ENCODE assay signal across 14 mouse cellular contexts in the genomic region with DNA sequence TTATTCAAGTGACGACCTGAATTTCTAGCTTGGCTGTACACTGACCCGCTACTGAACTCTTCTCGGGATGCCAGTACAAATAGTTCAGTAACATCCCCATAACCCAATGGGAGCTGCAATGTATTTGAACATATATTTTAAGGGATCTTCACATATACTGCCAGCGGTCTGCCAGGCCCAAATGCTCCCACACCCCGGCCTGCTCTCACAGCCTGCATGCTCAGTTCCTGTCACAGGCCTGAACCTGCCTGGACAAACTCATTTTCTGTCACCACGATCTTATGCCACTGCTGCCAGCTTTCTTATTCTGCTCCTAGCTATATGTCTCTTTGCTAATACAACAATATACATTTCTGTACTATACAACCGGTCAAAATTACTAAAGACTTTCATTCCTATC.
DNase-seq lines count a peak whose midpoint lies in the region; ATAC-seq lines count a peak whose summit lies in the region.
"Had no signal": no experiment of that assay in that cellular context is flagged by ENCODE, and none has a peak within 500 bp of the region (broad histone marks: within the 10 kb centered on the region; RNA-seq: fewer than 3 reads in every experiment).

No protein-coding gene starts in this region.

- H3K4me2 ChIP-seq in hindbrain, embryonic 15.5 days: no peak overlapping the region
- no peak overlapping the region for H3K4me2 ChIP-seq in hindbrain, embryonic 13.5 days
- H3K4me2 ChIP-seq in midbrain, embryonic 15.5 days: peak overlapping the region; percentile 43; the same call in 1 of the 2 replicates
- H3K4me2 ChIP-seq in midbrain, embryonic 11.5 days: no peak overlapping the region
- no peak overlapping the region for H3K4me2 ChIP-seq in stomach, embryonic 16.5 days (ENCODE audit: low read depth, low read length)

- H3K9ac ChIP-seq in hindbrain, embryonic 15.5 days: no peak overlapping the region
- no peak overlapping the region for H3K9ac ChIP-seq in hindbrain, embryonic 13.5 days
- no peak overlapping the region for H3K9ac ChIP-seq in midbrain, embryonic 15.5 days
- H3K9ac ChIP-seq in midbrain, embryonic 11.5 days (ENCODE audit: low read length): no peak overlapping the region
- peak overlapping the region; percentile 46; the same call in 1 of the 2 replicates for H3K9ac ChIP-seq in stomach, embryonic 16.5 days (ENCODE audit: low read length)
- H3K9ac ChIP-seq: limb, embryonic 15.5 days; liver, embryonic 15.5 days had no signal

- no peak for DNase-seq in midbrain, embryonic 11.5 days (ENCODE audit: low spot score, missing footprints)
- peak; percentile 90 for DNase-seq in fat pad, adult 2 months (ENCODE audit: extremely low read depth, low read depth, low spot score)
- no peak for DNase-seq in left cerebral cortex, postnatal 4 days
- DNase-seq: cerebellum, adult 18-20 months; gastrocnemius, postnatal 36 days; kidney, adult 8-10 months; lung, postnatal 10 days; thymus, postnatal 36 days had no signal

- intact Hi-C loops in left cerebral cortex, postnatal 4 days (cut with DNase I): no loop called here

- 80% methylated on average over 7 of the region's 7 CpGs for WGBS in hindbrain, embryonic 15.5 days
- 80% methylated on average over 7 of the region's 7 CpGs for WGBS in hindbrain, embryonic 13.5 days
- WGBS in midbrain, embryonic 15.5 days: 80% methylated on average over 7 of the region's 7 CpGs
- 83% methylated on average over 7 of the region's 7 CpGs for WGBS in midbrain, embryonic 11.5 days
- WGBS in stomach, embryonic 16.5 days: 70% methylated on average over 7 of the region's 7 CpGs

- 0 out of 2 replicates have a peak, but pooled peaks cover 6% of the 10 kb centered on the region for H3K4me1 ChIP-seq in hindbrain, embryonic 15.5 days (replicated peaks)
- H3K4me1 ChIP-seq in hindbrain, embryonic 13.5 days (replicated peaks): peaks cover 8% of the 10 kb centered on the region
- H3K4me1 ChIP-seq in midbrain, embryonic 15.5 days: peaks cover 15% of the 10 kb centered on the region
- 0 out of 2 replicates have a peak, but pooled peaks cover 3% of the 10 kb centered on the region for H3K4me1 ChIP-seq in midbrain, embryonic 11.5 days (ENCODE audit: control insufficient read depth, insufficient read depth, low read length)
- peaks cover 5% of the 10 kb centered on the region for H3K4me1 ChIP-seq in stomach, embryonic 16.5 days (ENCODE audit: control insufficient read depth, insufficient read depth, low read length)
- H3K4me1 ChIP-seq: liver, embryonic 15.5 days had no signal

- H3K27me3 ChIP-seq in hindbrain, embryonic 15.5 days: no peaks in the 10 kb centered on the region
- peaks cover 2% of the 10 kb centered on the region for H3K27me3 ChIP-seq in hindbrain, embryonic 13.5 days
- H3K27me3 ChIP-seq in midbrain, embryonic 15.5 days (replicated peaks): no peaks in the 10 kb centered on the region
- H3K27me3 ChIP-seq in midbrain, embryonic 11.5 days (ENCODE audit: control insufficient read depth, insufficient read depth, low read length): no peaks in the 10 kb centered on the region; the same call in 1 of the 2 replicates
- H3K27me3 ChIP-seq in stomach, embryonic 16.5 days (ENCODE audit: control insufficient read depth, insufficient read depth, low read length): no peaks in the 10 kb centered on the region
- H3K27me3 ChIP-seq: limb, embryonic 15.5 days had no signal

- H3K27ac ChIP-seq in hindbrain, embryonic 15.5 days (replicated peaks): no peak overlapping the region
- H3K27ac ChIP-seq in hindbrain, embryonic 13.5 days: no peak overlapping the region
- no peak overlapping the region for H3K27ac ChIP-seq in midbrain, embryonic 15.5 days
- H3K27ac ChIP-seq in midbrain, embryonic 11.5 days (ENCODE audit: low read depth, low read length): no peak overlapping the region
- H3K27ac ChIP-seq in stomach, embryonic 16.5 days (ENCODE audit: low read length): peak overlapping the region; percentile 67
- H3K27ac ChIP-seq: limb, embryonic 15.5 days; liver, embryonic 15.5 days had no signal

- no peak overlapping the region for H3K4me3 ChIP-seq in hindbrain, embryonic 15.5 days
- no peak overlapping the region for H3K4me3 ChIP-seq in hindbrain, embryonic 13.5 days
- H3K4me3 ChIP-seq in midbrain, embryonic 15.5 days: no peak overlapping the region
- H3K4me3 ChIP-seq in midbrain, embryonic 11.5 days (ENCODE audit: low read depth, low read length): no peak overlapping the region
- no peak overlapping the region for H3K4me3 ChIP-seq in stomach, embryonic 16.5 days (replicated peaks; ENCODE audit: low read length)
- H3K4me3 ChIP-seq: liver, embryonic 15.5 days had no signal

- no peaks in the 10 kb centered on the region for H3K9me3 ChIP-seq in hindbrain, embryonic 15.5 days
- H3K9me3 ChIP-seq in hindbrain, embryonic 13.5 days: no peaks in the 10 kb centered on the region
- no peaks in the 10 kb centered on the region for H3K9me3 ChIP-seq in midbrain, embryonic 15.5 days
- no peaks in the 10 kb centered on the region for H3K9me3 ChIP-seq in midbrain, embryonic 11.5 days (ENCODE audit: control insufficient read depth, low read length)
- no peaks in the 10 kb centered on the region for H3K9me3 ChIP-seq in stomach, embryonic 16.5 days (replicated peaks; ENCODE audit: control insufficient read depth, low read length)
- H3K9me3 ChIP-seq: limb, embryonic 15.5 days; liver, embryonic 15.5 days had no signal

- H3K36me3 ChIP-seq in hindbrain, embryonic 15.5 days: no peaks in the 10 kb centered on the region
- no peaks in the 10 kb centered on the region for H3K36me3 ChIP-seq in hindbrain, embryonic 13.5 days
- H3K36me3 ChIP-seq in midbrain, embryonic 15.5 days (replicated peaks): no peaks in the 10 kb centered on the region
- H3K36me3 ChIP-seq in midbrain, embryonic 11.5 days (ENCODE audit: control insufficient read depth, insufficient read depth, low read length): no peaks in the 10 kb centered on the region
- no peaks in the 10 kb centered on the region for H3K36me3 ChIP-seq in stomach, embryonic 16.5 days (ENCODE audit: control insufficient read depth, insufficient read depth, low read length)
- H3K36me3 ChIP-seq: limb, embryonic 15.5 days; liver, embryonic 15.5 days had no signal

- ATAC-seq in hindbrain, embryonic 15.5 days (ENCODE audit: low FRiP score, low read depth): 0 out of 2 replicates have a peak, but pooled peaks have one; percentile 23
- no peak for ATAC-seq in hindbrain, embryonic 13.5 days (ENCODE audit: low FRiP score)
- no peak for ATAC-seq in midbrain, embryonic 15.5 days (replicated peaks)
- no peak for ATAC-seq in midbrain, embryonic 11.5 days (ENCODE audit: low FRiP score)
- no peak for ATAC-seq in stomach, embryonic 16.5 days (ENCODE audit: insufficient read depth, low FRiP score)
